Mouse (Mus musculus) heart, postnatal 14 days (tissue): ENCODE results near the gene Prss50. TPM values are rescaled to one million over a fixed set of nuclear protein-coding genes. Genes with fewer than 3 reads are reported as not detected.
A peak's percentile ranks its signal among the peaks of the same experiment; 100 is the strongest.

Experiments used
- DNase-seq, 2 experiments: peaks; one replicate each; pipeline ENCODE4 v3.0.0; 2021 to 2022
- intact Hi-C: fragments of 180-260 bp; cut with DNase I; formaldehyde crosslinking; loops from one replicate; pipeline ENCODE4 v1.15.1; 2025
- total RNA-seq, 2 experiments: library from RNA; stranded (reverse); gene quantifications; 2 replicates each; pipeline ENCODE4 v1.2.3; 2021

Gene Prss50
- total RNA-seq, 2 experiments from 2014 or later: not detected

- intact Hi-C loops: loop anchor here (5.0 to 10.0 kb wide), 5 partner anchors 92 to 462 kb away; partner anchors contain the start of gene Setd2
- peak in 1 of 2 experiments; percentile 36 for DNase-seq
These were observed 16.2 kb downstream of the Prss50 start for GRCm38 (mm10) chr9:110873681-110874659.

DNA sequence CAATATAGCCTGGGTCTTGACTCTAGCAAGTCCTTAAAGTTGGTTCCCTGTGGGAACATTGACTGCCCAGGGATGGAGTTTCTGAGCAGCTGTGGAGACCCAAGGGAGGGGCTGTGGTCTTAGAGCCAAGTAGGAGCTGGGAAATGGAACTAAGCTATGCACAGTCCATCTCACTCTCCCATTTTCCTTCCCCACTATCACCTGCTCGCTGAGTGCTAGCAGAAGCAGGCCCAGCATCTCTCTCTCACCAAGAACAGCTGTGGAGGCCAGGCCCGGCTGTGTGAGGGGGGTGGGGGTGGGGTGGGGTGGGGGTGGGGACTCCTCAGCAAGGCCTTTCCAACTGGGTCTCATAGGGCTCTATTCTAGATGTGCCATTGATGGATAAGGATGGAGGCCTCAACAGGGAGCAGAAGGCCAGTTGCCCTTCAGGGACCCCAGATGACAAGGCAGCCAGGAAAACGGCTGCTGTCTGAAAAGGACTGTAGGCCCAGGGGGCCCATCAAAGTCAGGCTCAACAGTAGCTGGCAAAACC lies 17.0 kb downstream of the Prss50 start:
- intact Hi-C loops: loop anchor here (5.0 to 10.0 kb wide), 5 partner anchors 92 to 462 kb away; partner anchors contain the start of gene Setd2
- DNase-seq: no peak

- no peak for DNase-seq
- intact Hi-C loops: loop anchor here (10.0 kb wide), 1 partner anchor 340 kb away; the partner anchor contains the start of gene Setd2
These were observed 17.5 kb downstream of the Prss50 start for GRCm38 (mm10) chr9:110875288-110875695.

- DNase-seq: no peak
These were observed 19.6 kb downstream of the Prss50 start for GRCm38 (mm10) chr9:110877353-110877752.

GRCm38 (mm10) chr9:110877888-110878287 lies 20.1 kb downstream of the Prss50 start:
- intact Hi-C loops: loop anchor here (10.0 kb wide), 1 partner anchor 343 kb away; the partner anchor contains the start of gene Setd2
- peak; percentile 83 to 88 for DNase-seq

More at GRCm38 (mm10) chr9:110877353-110877752, 19.6 kb downstream of the Prss50 start:
- intact Hi-C loops: loop anchor here (10.0 kb wide), 1 partner anchor 343 kb away; the partner anchor contains the start of gene Setd2

DNA sequence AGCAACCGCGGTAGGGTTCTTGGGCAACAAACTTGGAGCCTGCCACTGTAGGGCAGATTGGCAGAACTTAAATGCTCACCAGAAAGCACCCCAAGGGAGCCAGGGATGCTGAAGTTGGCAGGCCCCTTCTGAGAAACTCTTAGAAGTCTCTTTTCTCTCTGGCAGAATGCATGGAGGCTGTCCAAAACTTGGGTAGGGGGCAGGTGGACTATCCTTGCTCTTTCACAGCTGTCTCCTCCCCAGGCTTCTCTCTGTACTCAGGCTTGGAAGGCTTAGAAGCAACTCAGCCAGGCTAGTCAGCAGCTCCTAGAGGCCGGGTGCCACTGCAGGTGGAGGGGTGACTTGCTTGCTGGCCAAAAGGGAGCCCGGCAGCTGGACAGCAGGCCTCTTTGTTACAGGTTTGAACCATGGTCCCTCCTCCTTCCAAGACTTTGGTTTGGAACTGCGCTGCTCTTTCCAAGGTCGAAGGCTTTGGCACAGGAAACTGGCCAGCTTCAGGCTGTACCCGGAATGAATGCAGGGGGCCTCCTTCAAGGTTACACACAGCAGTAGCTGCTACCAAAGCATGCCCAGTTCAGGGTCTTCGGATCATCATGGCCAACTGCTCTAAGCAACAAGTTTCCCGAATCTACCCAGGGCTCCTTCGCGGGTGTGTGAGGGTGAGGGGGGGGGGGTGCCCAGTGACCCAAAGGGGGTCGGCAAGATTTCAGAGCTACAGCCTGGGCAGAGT lies 21.6 kb downstream of the Prss50 start, which contains the start of gene Als2cl:
Als2cl (plus strand) TSS at position 680 of the 730 bp plus-strand sequence.
- peak; percentile 32 to 46 for DNase-seq
- intact Hi-C loops: loop anchor here (10.0 kb wide), 1 partner anchor 345 kb away; the partner anchor contains the start of gene Setd2

DNA sequence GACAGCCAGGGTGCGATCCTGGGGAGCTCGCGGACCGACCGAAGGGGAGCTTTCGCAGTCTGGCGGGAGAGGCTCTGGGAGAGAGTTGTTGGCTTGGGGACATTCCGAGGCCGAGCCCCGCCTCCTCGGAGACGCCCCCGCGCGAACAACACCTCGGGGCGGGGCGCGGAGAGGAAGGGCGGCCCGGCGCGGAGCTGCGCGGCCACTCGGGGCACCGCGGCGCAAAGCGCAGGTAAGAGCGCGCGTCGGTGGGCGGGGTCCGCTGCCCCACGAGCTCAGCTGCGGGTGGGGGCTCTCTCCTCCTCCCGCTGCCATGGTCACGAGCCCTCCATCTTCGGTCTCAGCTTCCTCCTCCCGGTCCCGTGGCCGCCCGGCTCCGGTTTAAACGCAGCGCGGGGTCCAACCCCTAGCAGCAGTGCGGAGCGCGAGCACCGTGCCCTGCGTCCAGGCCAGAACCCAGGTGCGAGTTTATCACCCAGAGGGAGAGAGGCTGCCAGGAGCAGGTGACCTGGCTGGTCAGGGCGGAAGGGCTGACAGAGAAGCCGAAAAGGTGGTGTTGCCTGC lies 22.3 kb downstream of the Prss50 start, which contains the start of gene Tmie:
Tmie (minus strand) TSS at position 116 of the 564 bp plus-strand sequence.
- intact Hi-C loops: loop anchor here (10.0 kb wide), 1 partner anchor 345 kb away; the partner anchor contains the start of gene Setd2
- peak; percentile 84 to 88 for DNase-seq

- no peak for DNase-seq
- intact Hi-C loops: no loop called here
These were observed 23.0 kb downstream of the Prss50 start for GRCm38 (mm10) chr9:110880772-110881171.

GRCm38 (mm10) chr9:110881953-110882352 lies 24.2 kb downstream of the Prss50 start:
- intact Hi-C loops: loop anchor here (2.0 kb wide), 1 partner anchor 35 kb away; the partner anchor contains the start of gene Fam240a
- DNase-seq: peak; percentile 37 to 46

GRCm38 (mm10) chr9:110887388-110888303 lies 29.9 kb downstream of the Prss50 start:
- no peak for DNase-seq
- intact Hi-C loops: no loop called here

GRCm38 (mm10) chr9:110888935-110889334 lies 31.2 kb downstream of the Prss50 start:
- intact Hi-C loops: no loop called here
- no peak for DNase-seq

- DNase-seq: no peak
- intact Hi-C loops: no loop called here
These were observed 32.4 kb downstream of the Prss50 start for GRCm38 (mm10) chr9:110890026-110890783.

DNA sequence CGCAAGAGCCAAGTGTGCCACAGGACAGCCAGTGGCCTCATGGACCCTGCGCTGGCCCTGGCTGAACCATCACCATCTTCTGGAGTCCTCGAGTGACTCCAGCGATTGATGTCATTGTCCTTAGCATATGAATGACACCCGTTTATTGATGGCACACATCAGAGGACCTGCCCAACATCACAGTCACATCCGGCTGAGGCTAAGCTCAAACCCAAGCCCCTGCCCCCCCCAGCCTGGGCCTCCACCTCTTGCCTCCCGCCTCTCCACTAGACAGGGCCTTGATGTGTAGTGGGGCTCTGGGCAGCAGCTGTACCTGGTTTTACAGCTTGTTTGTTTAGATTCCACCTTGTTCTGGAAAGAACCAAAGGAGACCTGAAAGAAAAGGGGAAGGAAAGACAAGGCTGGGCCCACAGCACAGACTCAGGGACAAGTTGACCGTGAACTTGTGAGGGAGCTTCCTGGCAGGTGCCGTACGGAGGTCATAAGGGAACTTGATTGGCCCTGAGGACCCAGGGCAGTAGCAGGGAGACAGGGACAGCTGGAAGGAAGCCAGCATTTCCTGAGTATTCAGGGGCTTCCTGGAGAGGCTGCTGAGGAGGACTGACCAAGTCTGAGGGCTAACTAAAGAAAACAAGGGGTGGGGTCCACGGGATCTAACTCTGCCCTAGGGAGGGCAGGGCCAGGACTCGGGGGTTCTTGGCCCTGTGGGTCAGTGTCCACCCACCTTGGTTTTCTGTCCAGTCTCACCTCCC lies 33.5 kb downstream of the Prss50 start:
- no peak for DNase-seq
- intact Hi-C loops: no loop called here

DNA sequence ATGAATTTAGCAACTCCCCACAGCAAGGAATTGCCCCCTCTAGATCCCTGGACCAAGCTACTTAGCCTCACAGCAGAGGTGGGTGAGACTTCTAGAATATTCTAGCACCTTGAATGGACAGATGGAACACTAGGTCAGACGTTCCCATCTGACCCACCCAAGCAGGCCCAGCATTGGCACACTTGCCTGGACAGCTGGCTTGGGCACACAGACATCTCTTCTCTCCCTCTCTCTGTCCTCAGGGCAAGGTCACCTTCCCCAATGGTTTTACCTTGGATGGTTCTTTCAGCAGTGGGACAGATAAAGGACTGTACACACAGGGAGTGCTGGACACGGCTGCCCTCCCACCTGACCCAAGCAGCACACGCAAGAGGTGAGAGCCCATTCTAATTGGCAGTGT lies 34.8 kb downstream of the Prss50 start:
- intact Hi-C loops: no loop called here
- no peak for DNase-seq

DNA sequence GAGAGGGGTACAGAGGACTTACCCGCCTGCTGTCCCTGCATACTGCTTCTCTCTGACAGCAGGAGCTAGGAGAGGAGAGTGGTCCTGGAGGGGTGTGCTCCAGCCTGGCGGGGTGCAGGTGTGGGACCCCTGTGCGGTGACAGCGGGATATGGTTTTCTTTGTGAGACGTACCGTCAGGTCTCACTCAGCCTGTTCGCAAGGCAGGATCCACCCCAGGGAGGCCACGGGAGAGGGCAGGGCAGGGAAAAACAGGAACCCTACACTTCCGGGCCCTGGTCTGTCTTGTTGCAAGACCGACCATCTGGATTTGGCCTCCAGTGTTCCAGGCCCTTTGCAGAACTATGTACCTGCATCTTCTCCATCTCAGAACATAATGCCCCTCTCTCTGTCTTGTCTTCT lies 35.7 kb downstream of the Prss50 start:
- intact Hi-C loops: no loop called here
- DNase-seq: no peak

DNA sequence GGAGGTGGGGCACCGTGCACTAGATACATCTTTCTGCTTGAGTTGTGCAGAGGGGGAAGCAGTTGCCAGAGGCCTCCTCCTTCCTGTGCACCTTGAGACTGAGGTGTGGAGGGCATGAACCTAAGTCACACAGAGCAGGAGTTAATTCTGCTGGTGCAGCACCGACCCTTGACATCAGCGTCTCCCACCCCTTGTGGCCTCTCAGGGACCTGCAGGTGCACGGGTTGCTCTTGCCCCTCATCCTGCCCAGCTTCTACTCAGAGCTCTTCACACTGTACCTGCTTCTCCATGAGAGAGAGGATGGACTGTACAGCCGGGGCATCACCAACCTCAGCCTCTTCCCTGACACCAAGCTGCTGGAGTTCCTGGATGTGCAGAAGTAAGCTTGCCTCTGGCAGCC lies 37.7 kb downstream of the Prss50 start:
- intact Hi-C loops: no loop called here
- DNase-seq: no peak

DNA sequence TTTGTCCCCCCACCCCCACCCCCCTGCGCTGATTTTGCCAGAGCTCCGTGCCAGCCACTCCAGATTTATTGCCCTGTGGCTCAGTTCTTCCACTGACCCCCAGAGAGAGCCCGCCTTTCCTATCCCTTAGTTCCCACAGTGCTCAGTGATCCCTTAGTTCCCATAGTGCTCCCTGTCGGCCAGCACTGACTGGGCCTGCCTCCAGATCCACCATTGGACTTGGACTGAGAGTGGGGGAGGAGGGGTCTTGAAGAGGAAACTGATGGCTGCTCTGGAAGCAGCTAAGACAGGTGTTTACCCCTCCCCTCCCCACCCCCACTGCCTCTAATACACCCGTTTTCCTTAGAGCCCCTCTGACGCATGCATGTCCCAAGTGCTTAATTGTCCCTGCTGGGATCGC lies 38.2 kb downstream of the Prss50 start:
- intact Hi-C loops: no loop called here
- no peak for DNase-seq
